Mouse (Mus musculus): ENCODE measurements at regions not wholly inside any gene's neighbourhood (a gene's known extent, or its start where the extent isn't known, plus 50 kb on each side); places are given as distances from the start of the nearest gene placed in this dataset.

Small RNA genes lying in the stretch of these regions (microRNA-seq; reads per million reads assigned to microRNA genes)
- gene Mir6341 = 0 reads per million in 2 experiments

All from layer of hippocampus, adult 18-20 months (tissue).